Mouse (Mus musculus) stomach, embryonic 14.5 days (tissue): ENCODE data around the gene Lrit3. TPM values are rescaled to one million over a fixed set of nuclear protein-coding genes. Genes with fewer than 3 reads are reported as not detected.

Source experiments
- ATAC-seq: fragments of 200-750 bp; cut with Nextera tagmentation; 2 replicates; pipeline ENCODE4 v1.8.0; 2017; ENCODE audit warnings: low read depth, moderate TSS enrichment; ENCODE audit not compliant: insufficient number of reproducible peaks, insufficient read depth, low FRiP score
- H3K27ac ChIP-seq: fragments of 300-500 bp; sonication (generic); 2 replicates; pipeline ENCODE4 v1.5.1; 2014; ENCODE audit warnings: mild to moderate bottlenecking, low read length, moderate library complexity, mixed read lengths
- H3K27me3 ChIP-seq: fragments of 300-500 bp; sonication (generic); 2 replicates; pipeline ENCODE4 v1.6.1; 2014; ENCODE audit warnings: low read length, control low read depth, mixed read lengths; ENCODE audit not compliant: control insufficient read depth, insufficient read depth
- H3K36me3 ChIP-seq: fragments of 300-500 bp; sonication (generic); 2 replicates; pipeline ENCODE4 v1.6.1; 2014; ENCODE audit warnings: mild to moderate bottlenecking, control low read depth, low read length, moderate library complexity, mixed read lengths; ENCODE audit not compliant: control insufficient read depth, insufficient read depth
- H3K4me1 ChIP-seq: fragments of 300-500 bp; sonication (generic); 2 replicates; pipeline ENCODE4 v1.6.1; 2014; ENCODE audit warnings: low read length, control low read depth, mixed read lengths; ENCODE audit not compliant: control insufficient read depth, insufficient read depth
- H3K4me2 ChIP-seq: fragments of 300-500 bp; sonication (generic); replicated peaks from 2 replicates; pipeline ENCODE4 v1.6.1; 2014; ENCODE audit warnings: low read depth, low read length, control low read depth
- H3K4me3 ChIP-seq: fragments of 300-500 bp; sonication (generic); 2 replicates; pipeline ENCODE4 v1.5.1; 2014; ENCODE audit warnings: low read depth, low read length, control low read depth
- H3K9ac ChIP-seq: fragments of 300-500 bp; sonication (generic); replicated peaks from 2 replicates; pipeline ENCODE4 v1.6.1; 2014; ENCODE audit warnings: low read depth, mild to moderate bottlenecking, control low read depth, low read length, moderate library complexity, mixed read lengths
- H3K9me3 ChIP-seq: fragments of 300-500 bp; sonication (generic); 2 replicates; pipeline ENCODE4 v1.6.1; 2016; ENCODE audit warnings: low read depth, low read length, control low read depth; ENCODE audit not compliant: control insufficient read depth
- WGBS: fragments of 180-500 bp; shearing (Covaris S2); extraction: QIAGEN DNeasy Blood & Tissue Kit; methylation state at CpG from one replicate; pipeline ENCODE4 v1.1.7; 2014; 5-methylcytosine and 5-hydroxymethylcytosine counted together
- polyA plus RNA-seq: library from polyadenylated mRNA; unstranded; fragments of >200 nt; fragmentation: Nextera tagmentation; extraction: Ambion mirVana; gene quantifications from 2 replicates; pipeline ENCODE4 v1.2.1, GENCODE M21; 2014

Gene Lrit3
- polyA plus RNA-seq, 1 experiment from 2014 or later: 0.16 TPM

DNA sequence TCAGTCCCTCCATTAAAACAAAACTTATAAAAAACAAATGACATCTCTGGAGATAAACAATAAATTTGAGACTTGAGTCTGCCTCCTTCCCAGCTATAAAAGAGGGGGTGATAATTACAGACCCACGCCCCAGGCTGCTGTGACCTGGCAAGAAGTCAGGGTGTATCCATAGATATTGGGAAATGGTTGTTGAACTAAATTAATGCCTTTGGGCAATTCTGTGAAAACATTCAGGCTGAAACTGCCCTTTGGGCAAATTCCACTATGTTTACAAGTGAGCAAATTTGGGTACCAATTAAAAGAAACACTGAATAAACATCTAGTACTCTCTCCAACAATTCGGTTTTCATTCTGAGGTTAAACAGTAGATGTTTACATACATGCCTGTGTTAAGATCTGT, 4.8 kb downstream of the Lrit3 start:
- Histone ChIP-seq H3K9ac (no peak overlapping the region), H3K4me1 (no peaks in the 10 kb centered on the region), H3K4me2 (no peak overlapping the region), H3K27me3 (no peaks in the 10 kb centered on the region), H3K27ac (no peak overlapping the region), H3K9me3 (no peaks in the 10 kb centered on the region), H3K4me3 (no peak overlapping the region), H3K36me3 (no peaks in the 10 kb centered on the region)
- 70% methylated on average over 2 of the region's 2 CpGs for WGBS
- ATAC-seq: no peak

DNA sequence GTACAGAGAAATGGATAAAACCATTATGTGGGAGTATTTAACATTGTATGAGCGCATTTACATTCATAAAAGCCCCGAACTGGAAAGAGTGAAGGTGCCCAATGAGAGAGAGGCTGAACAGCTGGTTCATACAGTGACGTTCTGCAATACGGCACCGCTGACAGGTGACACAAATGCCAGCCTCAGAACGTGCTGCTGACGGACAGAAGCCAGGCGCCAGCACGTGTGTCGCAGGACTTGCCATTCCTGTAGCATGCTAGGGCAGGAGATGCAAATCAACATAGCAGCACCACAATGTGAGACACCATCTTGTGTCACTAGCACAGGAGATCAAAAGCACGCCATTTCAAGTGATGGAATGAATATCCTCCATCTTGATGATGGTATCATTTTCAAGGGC, 5.3 kb downstream of the Lrit3 start:
- ATAC-seq: no peak
- H3K27me3 ChIP-seq: no peaks in the 10 kb centered on the region
- H3K9me3 ChIP-seq: no peaks in the 10 kb centered on the region
- H3K27ac ChIP-seq: no peak overlapping the region
- H3K36me3 ChIP-seq: no peaks in the 10 kb centered on the region
- H3K4me2 ChIP-seq: no peak overlapping the region
- 79% methylated on average over 11 of the region's 11 CpGs for WGBS
- H3K9ac ChIP-seq: no peak overlapping the region
- no peaks in the 10 kb centered on the region for H3K4me1 ChIP-seq
- no peak overlapping the region for H3K4me3 ChIP-seq

DNA sequence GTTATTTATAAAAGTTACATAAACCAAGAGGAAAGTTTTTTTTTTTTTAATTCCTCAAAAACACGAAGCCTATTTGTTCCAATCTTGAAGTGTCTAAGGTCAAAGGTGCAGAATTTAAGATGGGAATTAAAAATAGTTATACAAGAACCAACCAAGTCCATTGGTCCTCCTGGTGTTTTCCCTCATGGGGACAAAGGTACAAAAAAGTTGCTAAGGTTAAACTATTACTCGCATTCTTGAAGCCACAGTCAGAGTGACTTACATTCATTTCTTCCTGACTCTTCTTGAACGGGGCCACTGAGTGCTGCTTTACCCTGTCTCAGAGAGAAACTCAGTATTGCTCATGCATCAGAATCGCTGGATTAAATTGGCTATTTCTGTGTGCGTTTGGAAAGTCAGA, 6.5 kb downstream of the Lrit3 start:
- no peaks in the 10 kb centered on the region for H3K9me3 ChIP-seq
- 71% methylated on average over 5 of the region's 5 CpGs for WGBS
- no peak overlapping the region for H3K9ac ChIP-seq

DNA sequence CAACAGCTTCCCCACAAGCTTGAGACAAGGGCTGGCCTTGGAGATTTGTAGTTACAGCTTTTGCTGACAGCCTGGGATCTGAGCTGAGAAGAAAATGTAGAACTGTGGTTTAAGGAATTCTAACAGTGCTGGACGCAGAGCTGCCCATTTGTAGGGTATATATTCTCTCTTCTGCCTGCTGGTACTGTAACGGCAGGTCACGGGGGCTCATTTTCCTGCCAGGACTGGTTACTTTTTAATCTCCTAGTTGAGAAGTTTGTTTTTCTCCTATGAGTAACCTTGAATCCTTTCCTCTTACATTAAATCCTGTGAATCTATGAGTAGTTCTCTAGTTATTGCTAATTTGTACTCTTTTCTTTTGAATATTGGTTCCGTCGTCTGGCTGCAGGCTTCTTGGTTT, 10.0 kb downstream of the Lrit3 start:
- WGBS: 82% methylated on average over 5 of the region's 5 CpGs
- no peak overlapping the region for H3K4me2 ChIP-seq

More for the DNA sequence above, 6.5 kb downstream of the Lrit3 start:
- Histone ChIP-seq H3K27ac (no peak overlapping the region), H3K36me3 (no peaks in the 10 kb centered on the region), H3K4me3 (no peak overlapping the region), H3K27me3 (no peaks in the 10 kb centered on the region), H3K4me2 (no peak overlapping the region), H3K4me1 (no peaks in the 10 kb centered on the region)
- no peak for ATAC-seq

DNA sequence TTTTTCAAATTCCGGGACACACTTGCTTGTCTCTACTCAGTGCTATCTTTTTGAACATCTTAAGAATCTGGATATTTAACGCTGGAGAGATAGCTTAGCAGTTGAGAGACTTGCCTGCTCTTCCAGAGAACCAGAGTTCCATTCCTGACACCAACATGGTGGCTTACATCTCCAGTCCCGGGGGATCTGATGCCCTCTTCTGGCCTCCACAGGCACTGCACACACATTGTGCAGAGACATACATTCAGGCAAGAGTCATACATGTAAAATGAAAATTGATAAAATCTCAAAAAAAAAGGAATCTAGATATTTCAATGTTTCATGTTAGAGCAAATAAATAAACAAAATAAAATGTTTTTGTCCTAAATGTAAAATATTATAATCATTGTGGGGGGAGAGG, 21.1 kb downstream of the Lrit3 start:
- Histone ChIP-seq H3K27me3 (no peaks in the 10 kb centered on the region), H3K36me3 (no peaks in the 10 kb centered on the region), H3K9me3 (no peaks in the 10 kb centered on the region), H3K4me3 (no peak overlapping the region), H3K4me1 (no peaks in the 10 kb centered on the region), H3K4me2 (no peak overlapping the region), H3K9ac (no peak overlapping the region), H3K27ac (no peak overlapping the region)
- 84% methylated on average over 3 of the region's 3 CpGs for WGBS
- no peak for ATAC-seq

More for the DNA sequence above, 10.0 kb downstream of the Lrit3 start:
- Histone ChIP-seq H3K27me3 (no peaks in the 10 kb centered on the region), H3K4me3 (no peak overlapping the region), H3K36me3 (no peaks in the 10 kb centered on the region), H3K27ac (no peak overlapping the region), H3K4me1 (no peaks in the 10 kb centered on the region), H3K9me3 (no peaks in the 10 kb centered on the region), H3K9ac (no peak overlapping the region)
- no peak for ATAC-seq

DNA sequence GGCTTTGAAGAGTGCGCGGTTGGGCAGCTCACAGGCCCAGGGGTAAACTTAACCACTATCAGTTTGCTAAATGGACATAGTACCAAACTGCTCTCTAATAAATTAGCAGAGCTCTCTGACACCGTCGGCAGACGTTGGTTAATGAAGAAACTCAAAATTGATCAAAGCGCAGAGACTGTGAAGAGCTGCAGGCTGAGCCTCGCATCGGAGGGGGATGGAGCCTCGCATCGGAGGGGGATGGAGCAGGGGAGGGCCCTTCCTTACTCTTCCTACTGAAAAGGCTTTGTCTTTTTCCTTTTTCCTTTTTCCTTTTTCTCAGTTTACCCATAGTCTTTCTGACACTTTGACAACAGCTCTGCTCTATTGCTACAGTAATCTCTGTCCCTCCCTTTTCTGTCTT, 22.4 kb downstream of the Lrit3 start:
- Histone ChIP-seq H3K4me1 (no peaks in the 10 kb centered on the region), H3K9me3 (no peaks in the 10 kb centered on the region), H3K27me3 (no peaks in the 10 kb centered on the region), H3K4me2 (no peak overlapping the region), H3K4me3 (no peak overlapping the region), H3K9ac (no peak overlapping the region), H3K36me3 (no peaks in the 10 kb centered on the region), H3K27ac (no peak overlapping the region)
- no peak for ATAC-seq
- 50% methylated on average over 10 of the region's 10 CpGs for WGBS

DNA sequence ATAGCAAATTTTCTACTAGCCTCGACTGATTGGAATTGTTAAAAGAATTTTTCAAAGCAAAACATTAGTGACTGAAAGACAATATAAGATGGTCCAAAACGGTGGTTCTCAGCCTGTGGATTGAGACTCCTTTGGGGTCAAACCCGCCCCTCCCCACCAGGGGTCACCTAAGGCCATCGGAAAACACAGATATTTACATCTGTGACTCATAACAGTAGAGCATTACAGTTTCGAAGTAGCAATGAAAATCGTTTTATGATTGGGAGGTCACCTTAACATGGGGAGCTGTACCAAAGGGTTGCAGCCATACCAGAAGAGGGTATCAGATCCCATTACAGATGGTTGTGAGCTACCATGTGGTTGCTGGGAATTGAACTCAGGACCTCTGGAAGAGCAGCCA, 32.6 kb downstream of the Lrit3 start:
- no peaks in the 10 kb centered on the region for H3K36me3 ChIP-seq
- H3K9ac ChIP-seq: no peak overlapping the region
- no peaks in the 10 kb centered on the region for H3K9me3 ChIP-seq
- no peak overlapping the region for H3K4me2 ChIP-seq
- no peak overlapping the region for H3K4me3 ChIP-seq
- 82% methylated on average over 6 of the region's 6 CpGs for WGBS
- H3K27me3 ChIP-seq: no peaks in the 10 kb centered on the region
- H3K27ac ChIP-seq: no peak overlapping the region
- no peak for ATAC-seq
- no peaks in the 10 kb centered on the region for H3K4me1 ChIP-seq

DNA sequence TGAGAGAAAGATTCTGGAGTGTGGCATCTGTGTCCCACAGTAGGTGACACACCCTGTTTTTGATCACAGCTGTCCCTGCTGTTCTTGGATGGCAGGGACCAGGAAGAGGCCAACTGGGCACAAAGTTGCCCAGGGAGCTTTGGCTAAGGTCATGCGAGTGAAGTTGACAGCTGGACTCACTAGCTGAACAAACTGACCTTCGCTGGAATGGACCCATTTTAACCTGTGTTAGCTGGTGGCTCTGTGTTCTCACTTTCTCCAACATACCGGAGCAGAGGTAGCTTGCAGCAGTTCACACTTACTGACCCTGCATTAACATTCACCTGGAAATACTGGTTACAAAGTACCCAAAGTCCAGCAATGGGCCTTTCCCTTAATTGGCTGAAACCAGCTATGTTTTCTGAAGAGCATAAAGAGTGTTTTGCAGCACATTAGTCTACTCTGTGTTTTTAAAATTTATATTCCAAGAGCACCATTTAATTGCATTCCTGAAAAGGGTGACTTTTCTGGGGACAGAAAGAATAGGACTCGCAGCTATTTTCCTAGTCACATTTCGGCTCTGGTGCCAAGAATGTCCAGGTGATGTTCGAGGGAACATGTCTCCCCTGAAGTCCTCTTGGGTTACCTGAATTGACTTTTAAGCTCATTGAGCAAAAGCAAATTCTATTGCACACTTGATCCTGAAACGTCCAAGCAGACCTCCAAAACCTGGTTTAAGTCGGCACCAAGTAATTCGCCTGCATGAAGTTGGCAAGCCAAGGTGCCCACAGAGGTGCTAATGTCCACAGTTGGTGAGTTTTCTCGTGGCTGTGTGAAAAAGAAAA, 36.6 kb downstream of the Lrit3 start:
- no peaks in the 10 kb centered on the region for H3K9me3 ChIP-seq
- H3K9ac ChIP-seq: no peak overlapping the region
- H3K4me3 ChIP-seq: no peak overlapping the region
- H3K4me1 ChIP-seq: no peaks in the 10 kb centered on the region
- H3K36me3 ChIP-seq: no peaks in the 10 kb centered on the region
- WGBS: 87% methylated on average over 10 of the region's 10 CpGs
- H3K27ac ChIP-seq: no peak overlapping the region
- no peaks in the 10 kb centered on the region for H3K27me3 ChIP-seq
- ATAC-seq: no peak
- no peak overlapping the region for H3K4me2 ChIP-seq

DNA sequence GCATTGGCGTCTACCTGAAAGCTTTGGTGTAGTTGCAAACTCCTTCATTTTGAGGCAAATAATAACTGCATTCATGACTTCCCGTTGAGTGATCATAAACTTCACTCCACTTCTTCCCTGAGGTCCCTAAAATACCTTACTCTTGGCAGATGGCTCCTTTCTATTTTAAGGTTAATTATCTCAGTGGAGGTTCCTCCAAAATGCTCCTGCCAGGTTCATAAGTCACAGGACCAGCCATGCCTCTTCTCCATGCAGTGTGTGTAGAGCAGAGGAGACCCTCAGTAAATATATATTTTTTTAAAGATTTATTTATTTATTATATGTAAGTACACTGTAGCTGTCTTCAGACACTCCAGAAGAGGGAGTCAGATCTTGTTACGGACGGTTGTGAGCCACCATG, 37.7 kb downstream of the Lrit3 start:
- no peak overlapping the region for H3K4me3 ChIP-seq
- ATAC-seq: no peak
- H3K27ac ChIP-seq: no peak overlapping the region
- no peaks in the 10 kb centered on the region for H3K36me3 ChIP-seq
- H3K4me1 ChIP-seq: no peaks in the 10 kb centered on the region
- 79% methylated on average over 4 of the region's 4 CpGs for WGBS
- no peaks in the 10 kb centered on the region for H3K27me3 ChIP-seq
- no peak overlapping the region for H3K9ac ChIP-seq
- no peak overlapping the region for H3K4me2 ChIP-seq
- H3K9me3 ChIP-seq: no peaks in the 10 kb centered on the region
